Mouse (Mus musculus): ENCODE measurements at regions not wholly inside any gene's neighbourhood (a gene's known extent, or its start where the extent isn't known, plus 50 kb on each side); places are given as distances from the start of the nearest gene placed in this dataset.
A peak's percentile ranks its signal among the peaks of the same experiment; 100 is the strongest.

DNA sequence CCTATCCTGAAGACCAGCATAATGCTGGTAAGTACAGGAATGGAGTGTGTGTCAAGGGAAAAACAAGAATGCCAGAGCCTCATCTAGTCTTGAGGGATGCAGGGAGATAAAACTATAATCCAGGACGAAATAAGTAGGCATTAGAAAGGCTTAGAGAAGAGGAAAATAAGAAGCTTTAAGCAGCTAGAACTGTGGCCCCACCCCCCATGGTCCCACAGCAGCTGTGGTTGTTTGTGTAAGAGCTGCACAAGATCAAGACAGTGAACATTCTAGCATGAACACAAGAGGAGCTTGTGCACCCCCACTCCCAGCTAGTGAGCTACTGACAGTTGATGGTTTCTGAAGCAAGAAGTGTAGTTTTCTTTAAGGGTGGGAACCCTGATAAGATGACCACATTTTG lies 315.9 kb downstream of the Tmem135 start:
- no peak for ATAC-seq

DNA sequence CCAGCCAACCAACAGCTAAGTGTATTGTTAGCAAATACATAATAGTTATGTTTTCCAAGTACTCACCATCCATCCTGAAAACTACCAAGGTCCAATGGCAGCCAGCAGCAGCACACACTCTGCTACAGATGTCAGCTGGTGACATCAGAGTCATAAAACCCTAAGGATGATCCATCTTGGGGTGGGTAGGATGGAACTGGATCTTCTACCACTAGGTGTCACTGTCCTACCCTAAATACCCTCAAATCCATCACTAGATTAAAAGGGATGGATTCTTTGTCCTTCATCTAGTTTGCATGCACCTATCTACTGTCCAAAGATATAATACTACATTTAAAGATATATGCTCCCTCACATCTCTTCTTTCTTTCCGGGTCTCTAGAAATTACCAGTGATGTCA lies 317.7 kb downstream of the Tmem135 start:
- peak; percentile 71 for ATAC-seq

DNA sequence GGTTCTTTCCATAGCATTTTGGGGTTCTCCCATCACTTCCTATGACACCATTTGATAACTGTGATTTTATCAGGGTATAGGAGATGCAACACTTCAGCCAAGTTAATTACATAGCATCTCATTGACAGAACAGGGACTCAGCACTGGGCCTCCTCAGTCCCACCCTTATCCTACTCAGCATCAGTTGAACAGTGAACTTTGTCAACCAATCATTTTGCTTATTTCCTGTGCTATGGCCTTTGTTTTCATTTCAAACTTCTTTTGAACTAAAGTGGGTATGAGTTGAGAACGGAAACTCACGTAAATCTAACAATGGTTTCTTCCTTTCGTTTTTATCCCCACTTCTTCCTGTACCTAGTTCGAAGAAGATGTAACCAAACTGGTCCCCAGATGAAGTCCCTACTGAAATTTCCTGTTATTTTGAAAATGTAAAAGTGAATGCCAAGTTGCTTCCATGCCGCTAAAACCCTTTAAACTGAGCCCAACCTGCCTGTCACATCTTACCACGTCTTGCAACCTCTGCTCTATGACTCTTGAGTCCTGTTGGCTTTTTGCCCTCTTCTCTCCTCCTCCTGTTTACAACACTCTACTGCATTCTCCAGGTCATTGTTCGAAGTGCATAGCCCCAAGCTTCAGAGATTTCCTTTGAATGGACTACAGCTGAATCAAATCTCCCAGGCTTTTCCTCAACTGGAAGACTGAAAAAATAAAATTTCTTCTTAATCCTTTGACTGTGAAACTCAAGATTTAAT lies 329.9 kb downstream of the Tmem135 start:
- peak; percentile 81 for ATAC-seq

DNA sequence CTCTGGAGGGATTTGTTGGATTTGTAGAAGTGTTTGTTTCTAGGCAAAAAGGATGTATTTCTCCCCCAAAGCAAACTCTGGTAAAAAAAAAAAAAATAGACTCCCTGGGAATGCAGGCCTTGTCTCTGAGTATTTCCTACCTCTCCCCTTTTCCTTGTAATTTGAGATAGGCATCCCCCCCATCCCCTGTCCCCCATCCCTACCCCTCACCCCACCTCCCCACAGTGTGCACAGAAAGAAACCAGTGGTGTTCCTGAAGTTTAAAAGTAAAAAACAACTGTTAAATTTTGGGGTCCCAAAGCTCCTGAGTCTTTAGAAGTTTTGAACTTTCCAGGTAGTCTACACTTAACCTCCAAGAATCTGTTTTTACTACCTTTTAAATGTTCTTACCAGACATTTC lies 334.0 kb downstream of the Tmem135 start:
- ATAC-seq: no peak

DNA sequence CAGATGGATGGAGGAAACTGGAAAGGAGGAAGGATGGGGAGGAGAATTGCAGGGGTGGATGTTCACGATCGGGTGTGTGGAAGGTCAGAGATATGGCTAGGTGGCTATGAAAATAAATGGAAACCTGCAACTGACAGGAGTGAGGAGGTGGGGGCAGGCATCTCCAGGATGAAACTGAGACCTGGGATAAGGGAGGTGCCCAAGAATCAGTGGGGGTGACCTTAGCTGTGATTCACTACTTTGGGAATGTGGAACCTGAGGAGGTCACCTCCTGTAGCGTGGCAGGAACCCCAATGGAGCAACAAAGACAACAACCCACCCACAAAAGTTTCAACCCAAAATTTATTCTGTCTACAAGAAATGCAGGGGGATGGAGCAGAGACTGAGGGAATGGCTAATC lies 339.6 kb downstream of the Tmem135 start:
- no peak for ATAC-seq

DNA sequence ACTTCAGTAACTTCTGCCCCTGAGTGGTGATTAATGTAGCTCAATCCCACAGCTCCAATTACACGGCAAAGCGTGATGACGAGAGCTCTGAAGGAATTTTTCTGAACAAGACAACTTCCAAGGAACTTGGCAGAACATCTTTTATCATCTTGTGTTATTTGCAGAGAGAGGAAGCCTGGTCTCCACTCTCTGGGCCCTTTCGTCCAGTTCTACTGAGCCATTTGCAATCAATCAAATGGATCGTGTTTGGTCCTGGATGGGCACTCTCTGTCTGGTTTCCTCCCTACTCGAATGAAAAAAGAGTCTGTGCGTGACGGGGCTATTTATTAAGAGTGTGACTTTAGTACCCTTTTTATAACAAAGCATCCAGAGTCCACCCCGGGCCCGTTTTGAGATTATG lies 340.4 kb downstream of the Tmem135 start:
- no peak for ATAC-seq

DNA sequence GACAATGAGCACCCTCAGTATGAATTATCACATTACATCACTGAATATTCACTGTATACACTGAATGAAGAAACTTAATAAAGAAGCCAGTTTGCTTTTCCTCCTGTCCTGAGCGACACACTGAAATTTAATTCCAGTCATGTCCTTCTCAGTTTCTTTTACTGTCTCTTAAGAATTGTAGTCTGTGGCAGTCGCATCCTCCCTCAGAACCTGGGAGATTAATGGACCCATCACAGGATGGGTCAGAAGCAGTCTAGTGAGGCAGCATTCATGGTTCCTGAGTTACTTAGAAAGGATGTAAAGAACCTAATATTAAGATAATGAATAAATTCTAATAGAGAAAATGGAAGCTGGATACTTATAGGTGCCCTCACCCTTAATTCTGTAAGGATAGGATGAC lies 349.5 kb downstream of the Tmem135 start:
- no peak for ATAC-seq

DNA sequence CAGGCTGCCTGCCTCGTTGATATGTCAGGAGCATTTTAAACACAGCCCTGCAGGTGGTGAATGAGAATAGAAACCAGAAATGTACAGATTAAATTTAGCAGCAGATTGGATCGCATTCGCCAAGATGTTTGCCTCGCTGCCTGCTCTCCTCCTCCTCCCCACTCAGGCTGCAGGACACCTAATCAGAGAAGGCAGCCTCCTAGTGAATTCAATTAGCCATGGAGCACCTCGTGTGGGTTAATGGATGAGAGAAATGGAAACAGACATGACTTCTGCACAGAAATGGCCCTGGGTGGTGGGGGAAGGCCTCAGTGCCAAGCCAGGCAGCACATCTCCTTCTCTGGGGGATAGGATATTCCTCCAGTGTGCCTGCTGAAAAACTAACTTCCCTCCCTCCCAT lies 352.8 kb downstream of the Tmem135 start:
- no peak for ATAC-seq

DNA sequence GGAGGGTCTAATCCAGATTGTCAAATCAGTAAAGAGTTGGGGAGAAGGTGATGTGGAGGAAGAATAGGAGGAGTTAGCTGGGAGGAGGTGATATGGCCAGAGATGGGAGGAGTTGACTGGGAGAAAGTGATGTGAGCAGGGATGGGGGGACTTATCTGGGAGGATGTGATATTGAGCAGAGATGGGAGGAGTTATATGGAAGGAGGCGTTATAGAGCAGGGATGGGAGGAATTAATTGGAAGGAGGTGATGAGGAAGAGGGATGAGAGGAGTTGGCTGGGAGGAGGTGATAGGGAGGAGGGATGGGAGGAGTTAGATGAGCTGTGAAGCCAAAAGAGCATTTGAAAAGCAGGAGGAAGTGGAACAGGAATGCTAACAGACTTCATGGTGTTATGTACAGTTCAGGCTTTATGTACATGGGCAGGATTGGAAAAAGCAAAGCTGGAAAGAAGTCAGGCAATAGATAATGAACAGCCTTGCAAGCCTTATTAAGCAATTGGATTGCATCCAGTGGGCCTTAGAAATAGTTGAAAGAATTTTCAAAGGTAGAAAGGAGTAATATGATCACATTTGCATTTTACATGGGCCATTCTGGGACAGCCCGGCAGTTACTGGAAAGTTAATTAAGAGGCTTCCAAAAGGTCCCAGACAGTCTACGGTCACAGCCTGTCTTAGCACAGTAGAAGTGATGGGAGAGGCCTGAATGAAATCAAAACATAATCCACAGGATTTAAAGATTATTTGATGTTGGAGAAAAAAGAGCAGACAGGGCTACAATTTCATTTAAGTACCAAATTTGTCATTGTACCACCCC lies 357.4 kb downstream of the Tmem135 start:
- ATAC-seq: no peak

DNA sequence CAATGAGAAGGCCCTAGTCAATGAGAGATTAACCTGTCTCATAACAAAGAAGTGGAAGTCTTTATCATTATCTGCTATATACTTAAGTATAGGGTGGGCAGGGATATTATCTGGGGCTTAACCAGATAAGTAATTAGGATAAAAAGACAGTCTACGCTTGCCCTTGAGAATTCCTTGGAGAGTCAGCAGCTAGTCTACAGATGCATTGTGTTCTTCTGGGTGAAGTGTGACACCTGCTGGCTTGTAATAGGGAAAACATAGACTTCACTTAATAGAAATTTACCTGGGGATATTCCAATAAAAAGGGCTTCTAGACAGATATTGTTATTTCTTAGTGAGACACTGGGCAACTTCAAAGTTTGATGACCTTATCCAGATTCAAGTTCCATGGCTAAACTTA lies 361.0 kb downstream of the Tmem135 start:
- ATAC-seq: no peak

DNA sequence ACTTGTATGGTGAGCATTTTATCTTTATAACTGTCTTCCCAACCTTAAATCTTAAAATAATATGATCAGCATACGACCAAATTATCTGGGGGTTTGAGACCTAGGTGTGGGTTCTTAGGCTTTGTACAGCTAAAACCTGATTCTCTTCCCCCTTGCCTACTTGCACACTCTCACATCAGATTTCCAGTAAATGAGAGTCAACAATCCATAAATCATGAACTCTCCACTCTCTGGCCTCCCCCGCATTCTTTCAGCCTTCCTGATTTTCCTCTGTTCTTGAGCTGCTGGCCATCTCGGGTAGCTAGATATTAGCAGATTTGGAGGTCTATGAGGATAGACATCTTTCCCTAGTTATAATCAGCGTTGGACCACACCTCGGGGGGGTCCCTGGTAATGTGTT lies 362.7 kb downstream of the Tmem135 start:
- no peak for ATAC-seq

DNA sequence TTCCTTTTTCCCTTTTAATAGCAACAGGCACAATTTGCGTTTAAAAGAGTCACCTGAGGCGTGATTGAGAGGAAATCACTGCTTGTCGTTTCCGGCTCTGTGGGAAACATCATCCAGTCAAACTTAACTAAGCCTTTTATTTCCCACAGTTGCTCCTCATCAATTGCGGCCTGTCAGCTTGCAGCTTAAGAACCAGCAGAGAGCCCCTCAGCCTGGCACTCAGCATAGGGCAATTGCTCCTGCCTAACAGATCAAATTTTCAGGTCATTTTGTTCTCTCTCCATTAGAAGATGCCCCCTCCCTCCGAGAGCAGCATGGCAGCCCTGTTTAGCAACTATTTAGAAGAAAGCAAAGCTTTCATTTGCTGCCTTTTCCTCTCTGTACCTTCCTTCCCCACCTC lies 363.9 kb downstream of the Tmem135 start:
- ATAC-seq: no peak

DNA sequence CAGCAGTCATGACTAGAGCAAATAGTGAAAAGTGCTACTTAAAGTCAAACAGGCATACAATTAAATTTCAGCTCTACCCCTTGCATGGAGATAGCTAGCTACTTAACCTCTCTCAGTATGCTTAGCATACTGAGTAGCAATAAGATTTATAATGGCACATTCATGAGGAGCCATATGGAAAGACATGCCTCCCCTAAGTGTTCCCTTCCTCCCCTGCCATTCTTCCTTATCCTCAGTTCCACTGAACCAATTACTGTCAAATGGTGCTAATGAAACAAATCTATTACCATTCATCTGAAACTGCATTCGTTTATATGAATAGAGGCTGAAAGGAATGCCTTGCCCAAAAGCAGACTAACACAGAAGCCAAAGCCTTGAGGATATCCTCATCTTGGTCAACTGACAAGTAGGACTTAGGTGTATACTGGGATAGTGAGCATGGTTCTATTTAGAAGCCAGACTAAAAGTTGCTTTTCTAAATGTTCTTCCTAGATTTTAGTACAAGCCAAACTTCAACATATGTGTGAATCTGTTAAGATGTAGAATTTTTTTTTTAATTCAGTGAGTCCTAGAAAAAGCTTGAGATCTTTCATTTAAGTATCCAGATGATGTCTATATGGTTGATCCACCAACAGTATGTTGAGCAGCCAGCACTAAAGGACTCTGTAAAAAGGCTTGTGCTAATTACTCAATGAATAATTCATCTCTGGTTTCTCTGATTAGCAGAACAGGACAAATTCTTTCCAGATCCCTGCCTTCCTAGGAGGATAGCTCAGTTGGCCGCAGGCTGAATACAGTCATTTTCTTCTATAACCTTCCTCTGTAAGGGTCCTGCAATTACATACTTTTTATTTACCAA lies 368.7 kb downstream of the Tmem135 start:
- no peak for ATAC-seq

DNA sequence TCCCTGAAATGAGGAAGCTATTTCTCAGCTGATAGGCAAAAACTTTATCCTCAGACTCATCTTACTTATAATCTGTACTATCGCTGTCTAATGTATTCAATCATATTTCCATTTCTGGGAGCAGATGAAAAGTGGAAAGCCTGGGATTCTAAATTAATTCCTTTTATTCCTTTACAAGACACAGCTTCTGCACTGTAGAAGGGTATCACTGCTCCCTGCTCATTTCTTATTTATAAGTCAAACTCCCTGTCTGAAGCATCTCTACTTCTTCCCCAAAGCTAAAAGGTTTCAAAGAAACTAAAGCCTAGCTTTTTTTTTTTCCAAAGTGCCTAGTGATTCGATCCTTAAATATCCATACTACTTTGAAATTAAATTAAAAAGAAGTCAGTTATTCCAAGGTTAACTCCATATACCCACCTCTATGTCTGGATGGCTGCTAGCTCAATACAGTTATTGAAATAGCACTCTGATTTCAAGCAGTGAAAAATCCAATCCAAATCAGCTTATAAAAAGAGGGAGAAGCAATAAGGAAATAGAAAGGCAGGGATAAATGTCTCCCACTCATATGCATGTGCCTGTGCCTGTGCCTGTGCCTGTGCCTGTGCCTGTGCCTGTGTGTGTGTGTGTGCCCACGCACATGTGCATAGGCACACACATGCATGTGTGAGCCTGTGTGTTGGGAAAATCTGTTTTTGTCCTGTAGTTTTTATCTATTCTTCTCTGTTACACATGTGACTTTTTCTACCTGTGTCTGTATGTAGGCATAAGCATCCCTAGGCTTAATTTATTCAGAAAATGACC lies 380.6 kb downstream of the Tmem135 start:
- ATAC-seq: no peak

DNA sequence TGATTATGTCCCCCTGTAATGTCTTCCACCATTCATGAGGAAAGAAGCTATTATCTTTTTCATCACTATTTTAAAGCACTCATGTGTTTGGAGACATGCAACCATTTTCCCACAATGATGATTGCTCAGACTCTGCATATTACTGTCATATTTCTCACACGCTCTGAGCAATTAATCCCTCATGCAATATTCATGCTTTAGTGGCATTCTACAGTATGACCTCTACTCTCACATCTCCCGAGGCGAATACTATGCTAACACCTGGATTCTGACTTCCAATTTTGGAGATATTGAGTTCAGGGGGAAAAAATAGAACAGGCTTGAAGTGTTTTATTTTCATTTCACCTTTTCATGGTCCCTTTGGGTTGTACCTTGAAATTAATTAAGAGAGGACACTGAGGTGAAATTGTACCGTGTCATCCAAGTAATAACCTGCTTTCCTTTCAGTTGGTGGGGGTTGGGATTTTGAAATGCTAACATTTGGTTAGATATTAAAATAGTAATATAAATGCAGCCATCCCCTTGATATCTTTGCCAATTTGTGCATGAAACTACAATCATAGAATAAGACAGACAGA lies 405.1 kb downstream of the Tmem135 start:
- no peak for ATAC-seq

DNA sequence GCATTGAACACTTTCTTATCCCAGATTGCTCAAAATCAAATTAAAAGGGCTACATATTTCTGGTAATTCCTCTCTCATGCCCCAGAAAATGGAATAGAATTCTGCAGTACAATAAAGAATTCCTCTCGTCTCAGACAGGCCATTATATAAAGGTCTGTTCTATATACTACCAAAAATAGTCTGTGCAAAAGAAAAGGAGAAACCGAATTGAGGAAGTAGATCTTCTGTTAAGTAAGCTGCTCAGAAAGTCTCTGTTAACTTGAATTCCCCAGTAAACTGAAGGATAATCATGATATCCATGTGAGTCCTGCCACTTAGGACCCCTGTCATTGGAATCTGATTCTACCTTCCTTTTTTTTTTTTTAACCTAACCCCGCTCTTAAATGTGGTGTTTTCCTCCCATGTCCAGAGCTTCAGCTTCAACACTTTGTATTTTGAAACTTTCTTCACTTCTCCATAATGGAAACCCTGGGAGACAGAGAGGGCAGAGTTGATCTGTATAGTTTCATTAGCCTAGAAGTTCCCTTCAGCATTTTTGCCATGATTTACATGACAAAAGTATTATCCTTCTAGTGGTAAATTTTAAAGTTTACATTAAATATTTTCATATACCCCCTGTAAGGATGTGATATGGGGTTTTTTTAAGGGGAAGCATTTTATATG lies 406.1 kb downstream of the Tmem135 start:
- no peak for ATAC-seq

DNA sequence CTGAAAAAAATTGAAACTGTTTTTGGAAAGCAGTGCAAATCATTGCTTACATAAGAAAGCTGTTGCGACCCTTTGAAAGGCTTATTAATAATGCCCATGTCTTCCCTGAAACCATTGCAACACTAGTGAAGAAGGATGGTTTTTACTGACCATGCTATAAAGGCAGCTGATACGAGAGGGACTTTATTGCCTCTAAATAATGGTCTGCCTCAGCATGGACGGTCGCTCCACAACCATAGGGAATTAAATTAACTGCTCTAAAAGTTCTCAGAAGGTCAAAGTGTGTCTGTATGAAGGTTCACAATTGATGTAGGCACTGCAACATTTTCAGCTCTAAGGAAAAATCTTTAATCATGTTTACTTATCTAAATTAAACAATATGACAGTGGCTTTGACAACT lies 429.6 kb downstream of the Tmem135 start:
- ATAC-seq: no peak

DNA sequence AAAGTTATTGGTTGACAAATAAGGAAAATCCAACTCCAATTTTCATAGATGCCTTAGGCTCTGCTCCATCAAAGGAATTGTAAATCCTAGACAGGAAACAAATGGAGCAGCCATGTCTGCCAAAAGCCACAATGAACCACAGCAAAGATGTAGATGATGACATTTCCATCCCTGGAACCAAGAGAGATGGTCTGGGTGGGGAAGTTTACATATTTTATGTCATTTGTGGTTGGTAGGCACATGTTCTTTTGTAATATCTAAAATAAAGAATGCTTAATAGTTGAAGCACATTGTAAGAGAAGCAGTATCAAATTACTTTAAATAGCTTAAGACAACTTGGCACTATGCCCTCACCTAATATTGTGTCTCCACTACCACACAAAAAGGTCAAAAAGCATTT lies 443.2 kb downstream of the Tmem135 start:
- no peak for ATAC-seq

DNA sequence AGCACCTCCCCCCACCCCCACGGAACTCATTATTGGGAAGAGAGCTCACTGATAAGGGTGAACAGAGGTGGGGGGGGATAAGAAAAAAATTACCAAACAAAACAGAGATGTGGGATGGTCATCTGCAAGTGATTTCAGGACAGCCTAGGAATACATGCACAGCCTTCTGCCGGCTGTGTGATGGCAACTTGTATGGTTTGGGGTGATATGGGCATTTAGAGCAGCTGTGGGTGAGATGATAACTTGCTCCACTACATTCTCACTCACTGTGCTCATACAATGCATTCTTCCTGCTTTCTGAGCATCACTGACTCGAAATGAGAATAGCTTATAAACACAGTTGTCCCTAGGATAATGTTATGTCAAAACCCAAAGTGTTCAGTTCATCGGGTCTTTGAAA lies 443.8 kb downstream of the Tmem135 start:
- ATAC-seq: no peak

DNA sequence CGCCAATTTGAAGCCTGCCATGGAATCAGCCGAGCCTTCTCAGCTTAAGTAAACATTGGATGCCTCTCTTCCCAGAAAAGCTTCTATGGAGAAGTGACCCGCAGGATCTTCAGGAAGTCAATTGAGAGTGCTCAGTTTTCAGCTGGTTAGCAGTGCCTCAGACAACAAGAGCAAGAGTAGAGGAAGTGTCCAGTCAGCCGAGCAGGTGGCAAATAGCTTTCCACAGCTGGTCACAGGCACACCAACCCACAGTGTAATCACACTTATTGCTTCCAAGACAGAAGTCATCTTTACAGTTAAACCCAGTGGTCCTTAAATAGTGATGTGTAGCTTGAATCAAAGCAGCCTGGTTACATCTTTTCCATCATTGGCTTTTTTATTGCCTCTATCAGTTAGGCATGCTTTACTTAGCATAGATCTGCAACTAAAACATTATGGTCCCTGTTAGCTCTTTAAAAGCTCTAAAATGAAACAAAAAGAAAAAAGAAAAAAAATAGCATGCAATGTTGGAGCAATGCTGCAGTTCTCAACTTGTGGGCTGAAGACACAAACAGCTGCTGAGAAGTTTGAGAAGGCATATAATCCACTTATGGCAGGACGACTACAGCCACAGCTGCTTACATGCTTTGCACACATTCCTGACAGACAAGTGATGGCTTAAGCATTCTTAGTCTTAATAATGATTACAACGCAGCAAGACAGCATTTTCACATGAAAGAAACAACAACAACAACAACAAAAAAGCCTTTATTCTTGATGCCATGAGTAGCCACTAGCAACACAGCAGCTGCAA lies 444.5 kb downstream of the Tmem135 start:
- no peak for ATAC-seq

DNA sequence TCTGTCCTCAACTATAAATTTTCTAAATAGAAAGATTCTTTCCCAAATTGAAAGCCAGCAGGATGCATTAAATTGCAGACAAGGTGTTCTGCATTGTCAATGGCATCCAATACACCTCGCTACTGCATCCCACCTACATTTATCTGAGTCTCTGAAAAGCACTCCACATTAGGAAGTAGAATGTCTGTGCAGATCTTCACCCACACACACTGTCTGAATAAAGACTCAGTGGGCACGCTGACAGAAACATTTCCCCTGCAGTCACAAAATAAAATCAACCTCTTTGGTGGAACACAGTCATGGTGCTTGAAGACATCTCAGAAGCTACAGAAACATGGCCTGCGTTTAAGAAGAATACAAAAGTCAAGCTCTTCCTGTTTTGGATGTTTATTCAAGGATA lies 449.0 kb downstream of the Tmem135 start:
- ATAC-seq: no peak

Data from CD4-positive, CD25-positive, alpha-beta regulatory T cell, adult 4 months (primary cell).